Mouse (Mus musculus): Measurements from ENCODE around the gene Rab14. TPM values are rescaled to one million over a fixed set of nuclear protein-coding genes. Genes with fewer than 3 reads are reported as not detected.
A peak's percentile ranks its signal among the peaks of the same experiment; 100 is the strongest.

Rab14 gene
- polyA plus RNA-seq, 1 experiment: 1,333 TPM

GRCm38 (mm10) chr2:35160206-35160605 lies 40.7 kb downstream of the Rab14 start:
- H3K27me3 ChIP-seq (replicated peaks): no peaks in the 10 kb centered on the region
- H3K4me3 ChIP-seq (replicated peaks): no peak overlapping the region
- peaks cover 86% of the 10 kb centered on the region for H3K4me1 ChIP-seq
- no peak for TF ChIP-seq GATA1 (IDR thresholded peaks at IDR 0.05; ENCODE audit: borderline replicate concordance, low read length)
- no peak for TF ChIP-seq FLI1 (IDR thresholded peaks at IDR 0.05; ENCODE audit: low read length)
- peaks cover 75% of the 10 kb centered on the region for H3K36me3 ChIP-seq (replicated peaks; ENCODE audit: low read length)
- H3K9me3 ChIP-seq: no peaks in the 10 kb centered on the region

- Histone ChIP-seq H3K4me1 (peaks cover 92% of the 10 kb centered on the region), H3K4me3 (replicated peaks) (no peak overlapping the region), H3K27me3 (replicated peaks) (no peaks in the 10 kb centered on the region), H3K9me3 (no peaks in the 10 kb centered on the region), H3K36me3 (replicated peaks; ENCODE audit: low read length) (peaks cover 80% of the 10 kb centered on the region)
- TF ChIP-seq GATA1 (IDR thresholded peaks at IDR 0.05; ENCODE audit: borderline replicate concordance, low read length): no peak
- TF ChIP-seq FLI1 (IDR thresholded peaks at IDR 0.05; ENCODE audit: low read length): no peak
Observed at GRCm38 (mm10) chr2:35158358-35158757, 42.6 kb downstream of the Rab14 start.

GRCm38 (mm10) chr2:35157836-35158235 lies 43.1 kb downstream of the Rab14 start:
- Histone ChIP-seq H3K9me3 (no peaks in the 10 kb centered on the region), H3K4me3 (replicated peaks) (peak overlapping the region; percentile 59), H3K4me1 (peaks cover 90% of the 10 kb centered on the region), H3K27me3 (replicated peaks) (no peaks in the 10 kb centered on the region), H3K36me3 (replicated peaks; ENCODE audit: low read length) (peaks cover 80% of the 10 kb centered on the region)
- no peak for TF ChIP-seq FLI1 (IDR thresholded peaks at IDR 0.05; ENCODE audit: low read length)
- TF ChIP-seq GATA1 (IDR thresholded peaks at IDR 0.05; ENCODE audit: borderline replicate concordance, low read length): no peak

DNA sequence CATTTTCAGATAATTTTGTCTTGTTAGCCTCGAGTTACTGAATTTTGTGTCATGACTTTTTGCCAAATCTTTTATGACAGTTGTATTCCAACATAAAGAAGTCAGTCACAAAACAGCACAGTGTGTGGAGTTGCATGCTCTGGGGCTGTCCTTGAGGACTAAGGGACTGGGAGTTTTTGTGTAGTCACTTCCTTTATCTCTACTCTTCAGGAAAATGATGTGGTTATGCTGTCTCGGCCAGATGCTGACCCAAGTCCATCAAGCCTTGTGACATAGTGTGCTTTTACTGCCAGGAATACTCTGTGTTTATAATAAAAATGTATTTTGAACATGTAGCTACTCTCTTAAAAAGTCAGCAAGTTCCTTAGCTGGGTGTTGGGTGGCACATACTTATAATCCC lies 43.9 kb downstream of the Rab14 start:
- TF ChIP-seq FLI1 (IDR thresholded peaks at IDR 0.05; ENCODE audit: low read length) (no peak), GATA1 (IDR thresholded peaks at IDR 0.05; ENCODE audit: borderline replicate concordance, low read length) (0 out of 3 replicates have a peak, but pooled peaks have one; percentile 46)
- no peaks in the 10 kb centered on the region for H3K9me3 ChIP-seq
- peaks cover 82% of the 10 kb centered on the region for H3K4me1 ChIP-seq
- peaks cover 84% of the 10 kb centered on the region for H3K36me3 ChIP-seq (replicated peaks; ENCODE audit: low read length)
- no peaks in the 10 kb centered on the region for H3K27me3 ChIP-seq (replicated peaks)
- peak overlapping the region; percentile 67 for H3K4me3 ChIP-seq (replicated peaks)

DNA sequence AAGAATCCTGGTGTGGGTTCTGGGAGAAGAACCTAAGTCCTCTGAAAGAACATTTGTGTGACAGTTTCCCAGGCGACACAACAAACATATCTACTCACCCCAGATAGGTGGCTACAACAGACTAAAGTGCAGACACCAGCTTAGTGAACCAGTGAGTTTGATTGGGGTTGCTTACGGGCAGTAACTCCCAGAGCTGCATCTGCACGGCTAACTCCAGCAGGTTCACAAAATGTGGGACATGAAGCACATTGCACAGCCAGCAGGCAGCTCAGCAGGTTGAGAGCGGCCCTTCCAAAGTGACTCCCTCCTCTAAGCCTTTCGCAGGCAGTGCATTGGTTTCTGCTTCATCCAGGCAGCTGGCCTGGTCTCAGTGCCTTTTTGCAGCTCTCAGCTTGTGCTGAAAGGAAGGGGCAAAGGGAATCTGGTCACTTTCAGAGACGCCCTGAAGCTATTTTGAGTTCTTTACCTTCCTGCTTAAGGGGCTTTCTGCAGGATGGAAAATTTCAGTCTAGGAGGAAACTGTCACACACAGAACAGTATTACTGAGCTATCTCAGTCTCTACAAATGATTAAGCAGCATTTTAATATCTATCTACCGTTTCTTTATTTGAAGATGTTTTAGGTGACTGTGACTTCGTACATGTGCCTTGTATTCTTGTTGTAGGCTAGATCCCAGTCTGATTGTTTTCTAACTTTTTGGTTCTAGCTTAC lies 46.9 kb downstream of the Rab14 start:
- Histone ChIP-seq H3K9me3 (no peaks in the 10 kb centered on the region), H3K4me3 (replicated peaks) (peak overlapping the region; percentile 21), H3K27me3 (replicated peaks) (no peaks in the 10 kb centered on the region), H3K4me1 (peaks cover 71% of the 10 kb centered on the region), H3K36me3 (replicated peaks; ENCODE audit: low read length) (peaks cover 94% of the 10 kb centered on the region)
- TF ChIP-seq GATA1 (IDR thresholded peaks at IDR 0.05; ENCODE audit: borderline replicate concordance, low read length): no peak
- TF ChIP-seq FLI1 (IDR thresholded peaks at IDR 0.05; ENCODE audit: low read length): no peak

GRCm38 (mm10) chr2:35153179-35153578 lies 47.7 kb downstream of the Rab14 start:
- Histone ChIP-seq H3K4me1 (peaks cover 63% of the 10 kb centered on the region), H3K4me3 (replicated peaks) (peak overlapping the region; percentile 50), H3K36me3 (replicated peaks; ENCODE audit: low read length) (peaks cover 94% of the 10 kb centered on the region), H3K9me3 (no peaks in the 10 kb centered on the region), H3K27me3 (replicated peaks) (no peaks in the 10 kb centered on the region)
- no peak for TF ChIP-seq GATA1 (IDR thresholded peaks at IDR 0.05; ENCODE audit: borderline replicate concordance, low read length)
- TF ChIP-seq FLI1 (IDR thresholded peaks at IDR 0.05; ENCODE audit: low read length): no peak

GRCm38 (mm10) chr2:35151303-35151882 lies 49.5 kb downstream of the Rab14 start:
- Histone ChIP-seq H3K9me3 (no peaks in the 10 kb centered on the region), H3K4me3 (replicated peaks) (no peak overlapping the region), H3K36me3 (replicated peaks; ENCODE audit: low read length) (peaks cover 100% of the 10 kb centered on the region), H3K4me1 (peaks cover 45% of the 10 kb centered on the region), H3K27me3 (replicated peaks) (no peaks in the 10 kb centered on the region)
- TF ChIP-seq FLI1 (IDR thresholded peaks at IDR 0.05; ENCODE audit: low read length) (no peak), GATA1 (IDR thresholded peaks at IDR 0.05; ENCODE audit: borderline replicate concordance, low read length) (no peak)

DNA sequence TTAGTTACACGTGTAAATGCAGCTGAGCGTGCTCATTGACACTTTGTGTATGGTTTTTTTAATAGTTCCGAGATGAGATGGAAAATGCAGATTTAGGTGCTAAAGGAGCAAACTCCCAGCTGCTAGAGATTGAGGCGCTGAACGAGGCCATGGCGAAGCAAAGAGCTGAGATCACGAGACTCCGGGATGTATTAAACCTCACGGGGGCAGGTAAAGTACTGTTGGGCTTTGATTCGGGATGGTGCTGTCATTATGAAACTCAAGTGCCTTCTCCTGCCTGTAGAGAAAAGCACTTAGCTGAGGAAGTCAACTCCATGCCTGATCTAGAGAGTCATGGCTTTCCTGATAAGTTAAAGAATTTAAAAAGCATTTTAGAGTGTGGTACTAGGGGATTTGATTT lies 52.1 kb downstream of the Rab14 start:
- H3K36me3 ChIP-seq (replicated peaks; ENCODE audit: low read length): peaks cover 100% of the 10 kb centered on the region

DNA sequence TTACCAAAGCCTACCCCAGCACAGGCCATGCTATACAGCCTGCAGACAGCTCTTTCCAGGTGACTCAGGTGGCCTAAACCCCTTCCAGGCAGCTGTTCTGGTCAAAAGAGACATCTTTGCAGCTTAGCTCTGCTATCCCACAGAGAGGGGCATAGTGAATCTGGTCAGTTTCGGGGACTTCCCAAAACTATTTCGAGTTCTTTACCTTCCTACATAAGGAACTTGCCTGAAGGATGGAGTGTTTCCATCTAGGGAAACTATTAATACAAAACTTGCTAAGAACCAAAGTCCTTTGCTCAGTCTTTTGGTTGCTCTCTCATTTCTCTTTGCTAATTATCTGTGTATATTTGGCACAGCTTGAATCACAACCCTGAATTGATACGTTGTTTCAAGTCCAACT lies 59.2 kb downstream of the Rab14 start:
- TF ChIP-seq GATA1 (IDR thresholded peaks at IDR 0.05; ENCODE audit: borderline replicate concordance, low read length): no peak
- TF ChIP-seq FLI1 (IDR thresholded peaks at IDR 0.05; ENCODE audit: low read length): no peak
- Histone ChIP-seq H3K27me3 (replicated peaks) (no peaks in the 10 kb centered on the region), H3K4me3 (replicated peaks) (no peak overlapping the region), H3K9me3 (no peaks in the 10 kb centered on the region), H3K36me3 (replicated peaks; ENCODE audit: low read length) (peaks cover 98% of the 10 kb centered on the region), H3K4me1 (peaks cover 11% of the 10 kb centered on the region)

More for the DNA sequence above, 52.1 kb downstream of the Rab14 start:
- Histone ChIP-seq H3K4me3 (replicated peaks) (no peak overlapping the region), H3K9me3 (no peaks in the 10 kb centered on the region), H3K27me3 (replicated peaks) (no peaks in the 10 kb centered on the region), H3K4me1 (peaks cover 19% of the 10 kb centered on the region)
- TF ChIP-seq GATA1 (IDR thresholded peaks at IDR 0.05; ENCODE audit: borderline replicate concordance, low read length) (no peak), FLI1 (IDR thresholded peaks at IDR 0.05; ENCODE audit: low read length) (no peak)

DNA sequence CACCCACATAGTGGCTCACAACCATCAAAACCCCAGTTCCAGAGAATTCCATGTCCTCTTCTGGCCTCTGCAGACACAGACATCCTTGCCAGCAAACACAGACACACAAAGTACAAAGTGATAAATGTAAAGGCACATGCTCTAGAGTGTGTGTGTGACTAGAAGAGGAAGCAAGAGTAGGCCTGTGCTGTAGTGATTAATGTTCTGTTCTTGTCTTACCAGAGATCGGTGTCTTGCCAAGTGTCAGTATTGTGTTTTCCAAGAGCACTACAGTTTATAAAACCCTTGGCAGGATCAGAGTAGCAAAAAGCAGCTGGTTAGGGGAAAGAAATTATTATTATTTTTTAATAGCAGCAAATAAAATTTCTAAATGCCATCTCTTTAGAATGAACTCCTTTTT lies 62.3 kb downstream of the Rab14 start:
- peaks cover 95% of the 10 kb centered on the region for H3K36me3 ChIP-seq (replicated peaks; ENCODE audit: low read length)

More for the DNA sequence above, 62.3 kb downstream of the Rab14 start:
- TF ChIP-seq FLI1 (IDR thresholded peaks at IDR 0.05; ENCODE audit: low read length) (no peak), GATA1 (IDR thresholded peaks at IDR 0.05; ENCODE audit: borderline replicate concordance, low read length) (no peak)
- Histone ChIP-seq H3K9me3 (no peaks in the 10 kb centered on the region), H3K27me3 (replicated peaks) (no peaks in the 10 kb centered on the region), H3K4me1 (peaks cover 14% of the 10 kb centered on the region), H3K4me3 (replicated peaks) (no peak overlapping the region)

Data from megakaryocyte, embryonic 14.5 days (primary cell).